Mouse (Mus musculus): ENCODE measurements at regions not wholly inside any gene's neighbourhood (a gene's known extent, or its start where the extent isn't known, plus 50 kb on each side); places are given as distances from the start of the nearest gene placed in this dataset.
A peak's percentile ranks its signal among the peaks of the same experiment; 100 is the strongest.

DNA sequence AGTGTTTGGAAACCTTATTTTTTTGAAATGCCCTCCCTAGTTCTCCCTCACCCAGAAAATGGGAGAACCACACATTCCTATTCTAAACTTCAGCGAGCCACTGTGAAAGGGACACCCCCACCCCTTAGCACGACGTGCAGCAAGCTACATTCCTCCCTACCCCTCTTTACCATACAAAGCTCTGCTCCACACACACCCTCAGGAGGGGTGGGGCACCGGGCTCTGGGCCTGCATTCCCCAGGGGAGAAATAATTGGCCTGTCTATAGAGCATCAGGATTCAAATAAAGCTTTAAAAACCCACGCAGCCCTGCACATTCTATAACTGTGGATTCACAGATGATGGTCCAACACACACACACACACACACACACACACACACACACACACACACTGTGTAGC lies 163.6 kb downstream of the H2al1j start:
- H3K27me3 ChIP-seq = no peaks in the 10 kb centered on the region; the same call in 1 of the 2 replicates
- no peak overlapping the region for H3K27ac ChIP-seq
- 30% methylated on average over 5 of the region's 5 CpGs for WGBS
- H3K4me2 ChIP-seq = no peak overlapping the region
- no peak overlapping the region for H3K9ac ChIP-seq
- no peak overlapping the region for H3K4me3 ChIP-seq
- H3K36me3 ChIP-seq = no peaks in the 10 kb centered on the region
- ATAC-seq (ENCODE audit: borderline replicate concordance, extremely low read depth, low FRiP score, low TSS enrichment) = peak; percentile 41; the same call in 1 of the 2 replicates
- H3K9me3 ChIP-seq = no peaks in the 10 kb centered on the region
- H3K4me1 ChIP-seq = peaks cover 38% of the 10 kb centered on the region

DNA sequence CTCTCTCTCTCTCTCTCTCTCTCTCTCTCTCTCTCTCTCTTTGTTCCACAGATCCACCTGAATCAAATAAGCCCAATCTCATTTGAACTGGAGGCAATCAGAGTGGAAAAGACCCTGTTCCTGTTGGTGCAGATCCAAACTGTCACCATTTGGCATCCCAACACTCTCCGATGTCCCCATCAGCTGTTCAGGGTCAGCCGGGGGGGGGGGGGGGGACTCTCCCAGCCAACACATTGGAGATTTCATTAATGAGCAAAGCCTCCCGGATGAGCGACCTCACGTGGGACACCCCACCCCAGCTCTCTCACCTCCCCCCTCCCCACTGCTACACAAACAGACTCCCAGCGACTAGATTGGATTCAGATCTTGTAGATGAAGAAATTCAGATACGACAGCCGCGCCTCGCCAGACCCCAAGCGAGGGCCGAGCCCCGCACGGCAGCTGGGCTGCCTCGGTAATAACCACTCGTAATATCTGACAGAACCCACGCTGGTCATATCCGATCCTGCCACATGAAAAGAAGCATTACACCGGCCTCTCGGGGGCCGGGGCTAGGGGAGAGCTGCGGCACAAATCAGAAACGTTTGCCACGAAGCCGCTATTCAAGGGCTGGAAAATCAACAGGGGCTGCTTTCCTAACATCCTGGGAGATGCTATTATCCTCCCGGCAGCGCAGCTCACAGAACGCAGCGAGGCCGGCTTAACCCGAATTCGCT lies 164.2 kb downstream of the H2al1j start:
- no peaks in the 10 kb centered on the region for H3K9me3 ChIP-seq
- ATAC-seq (ENCODE audit: borderline replicate concordance, extremely low read depth, low FRiP score, low TSS enrichment) = no peak
- H3K27ac ChIP-seq = no peak overlapping the region
- H3K4me2 ChIP-seq = peak overlapping the region; percentile 36
- WGBS = 25% methylated on average over 31 of the region's 32 CpGs
- H3K4me1 ChIP-seq = peaks cover 32% of the 10 kb centered on the region
- H3K4me3 ChIP-seq = no peak overlapping the region
- no peaks in the 10 kb centered on the region for H3K36me3 ChIP-seq
- no peak overlapping the region for H3K9ac ChIP-seq
- H3K27me3 ChIP-seq = no peaks in the 10 kb centered on the region; the same call in 1 of the 2 replicates

DNA sequence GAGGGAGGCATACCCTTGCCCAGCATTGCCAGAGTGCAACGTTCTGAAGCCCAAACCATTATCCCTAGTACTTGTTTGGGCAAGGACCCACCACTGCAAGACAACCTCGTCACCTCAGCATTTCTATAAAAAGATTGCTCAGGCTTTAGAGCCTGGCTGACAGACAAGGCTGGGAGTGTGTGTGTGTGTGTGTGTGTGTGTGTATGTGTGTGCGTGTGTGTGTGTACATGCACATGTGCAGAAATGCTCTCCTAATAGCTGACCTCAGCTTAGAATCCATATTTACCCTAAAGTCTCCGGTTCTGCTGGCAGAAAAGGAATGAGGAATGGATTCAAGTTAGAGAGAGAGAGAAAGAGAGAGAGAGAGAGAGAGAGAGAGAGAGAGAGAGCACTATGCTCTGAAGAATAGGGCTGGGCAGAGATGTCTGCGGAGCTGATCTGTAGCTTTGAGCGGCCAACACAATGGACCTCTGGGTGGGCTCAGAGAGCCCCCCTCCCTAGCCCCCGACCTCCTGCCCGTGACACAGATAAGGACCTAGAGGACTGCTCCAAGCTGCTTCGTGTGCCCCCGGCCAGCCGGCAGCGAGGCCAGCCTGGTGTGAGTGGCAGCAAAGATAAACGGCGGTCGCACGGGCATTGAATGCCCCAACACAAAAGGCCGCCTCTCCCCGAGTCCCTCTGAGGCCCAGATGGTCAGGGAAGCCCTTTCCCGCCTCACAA lies 166.1 kb downstream of the H2al1j start:
- peak; percentile 36; the same call in 1 of the 2 replicates for ATAC-seq (ENCODE audit: borderline replicate concordance, extremely low read depth, low FRiP score, low TSS enrichment)
- Histone ChIP-seq H3K4me3 (peak overlapping the region; percentile 20; the same call in 1 of the 2 replicates), H3K4me1 (peaks cover 24% of the 10 kb centered on the region), H3K4me2 (peak overlapping the region; percentile 54), H3K27ac (peak overlapping the region; percentile 81), H3K27me3 (no peaks in the 10 kb centered on the region; the same call in 1 of the 2 replicates), H3K9ac (no peak overlapping the region), H3K9me3 (no peaks in the 10 kb centered on the region), H3K36me3 (no peaks in the 10 kb centered on the region)
- 18% methylated on average over 19 of the region's 19 CpGs for WGBS

DNA sequence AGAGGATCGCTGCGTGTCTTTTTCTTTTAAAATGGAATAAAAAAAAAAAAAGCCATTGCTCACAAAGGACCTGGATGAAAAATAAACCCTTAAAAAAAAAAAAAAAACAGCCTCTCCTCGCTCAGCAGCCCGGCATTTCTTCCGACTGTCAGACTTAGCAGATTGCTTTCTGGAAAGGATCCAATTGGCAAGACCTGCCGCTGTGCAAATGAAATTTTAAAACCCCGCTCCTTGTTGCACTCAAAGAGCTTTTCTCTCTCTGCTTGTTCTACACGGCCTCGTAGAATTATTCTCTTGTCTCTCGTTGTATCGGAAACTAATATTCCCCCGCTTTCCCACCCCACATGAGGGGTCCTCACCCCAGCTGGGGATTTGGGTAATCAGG lies 166.6 kb downstream of the H2al1j start:
- no peak for ATAC-seq (ENCODE audit: borderline replicate concordance, extremely low read depth, low FRiP score, low TSS enrichment)

DNA sequence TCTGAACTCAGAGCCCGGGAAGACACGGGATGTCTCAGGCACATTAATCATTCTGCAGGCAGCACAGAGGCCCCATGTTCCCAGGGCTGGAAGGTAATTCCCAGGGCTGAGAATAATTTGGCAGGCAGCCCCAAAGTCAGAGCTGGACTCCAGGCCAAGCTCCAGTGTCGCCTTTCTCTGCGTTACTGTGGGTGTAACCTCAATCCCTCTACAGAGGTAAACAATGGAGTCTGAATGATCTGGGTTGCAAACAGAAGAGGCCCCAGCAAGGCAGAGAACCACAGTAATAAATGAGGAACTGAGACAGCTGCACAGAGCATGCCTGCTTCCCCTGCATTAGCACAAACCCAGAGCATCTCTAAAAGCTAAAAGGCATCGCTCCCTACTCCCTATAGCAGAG lies 184.8 kb downstream of the H2al1j start:
- 51% methylated on average over 5 of the region's 5 CpGs for WGBS
- peak; percentile 23; the same call in 1 of the 2 replicates for ATAC-seq (ENCODE audit: borderline replicate concordance, extremely low read depth, low FRiP score, low TSS enrichment)
- no peak overlapping the region for H3K9ac ChIP-seq
- no peak overlapping the region for H3K4me3 ChIP-seq
- H3K27me3 ChIP-seq = no peaks in the 10 kb centered on the region; the same call in 1 of the 2 replicates
- no peak overlapping the region for H3K4me2 ChIP-seq
- H3K9me3 ChIP-seq = no peaks in the 10 kb centered on the region
- H3K4me1 ChIP-seq = no peaks in the 10 kb centered on the region
- H3K27ac ChIP-seq = no peak overlapping the region
- no peaks in the 10 kb centered on the region for H3K36me3 ChIP-seq

More for the DNA sequence above, 166.6 kb downstream of the H2al1j start:
- H3K4me1 ChIP-seq = peaks cover 24% of the 10 kb centered on the region
- no peaks in the 10 kb centered on the region for H3K36me3 ChIP-seq
- H3K4me3 ChIP-seq = peak overlapping the region; percentile 20; the same call in 1 of the 2 replicates
- H3K9ac ChIP-seq = no peak overlapping the region
- peak overlapping the region; percentile 81 for H3K27ac ChIP-seq
- H3K9me3 ChIP-seq = no peaks in the 10 kb centered on the region
- WGBS = 21% methylated on average over 12 of the region's 12 CpGs
- no peaks in the 10 kb centered on the region; the same call in 1 of the 2 replicates for H3K27me3 ChIP-seq
- H3K4me2 ChIP-seq = peak overlapping the region; percentile 54

DNA sequence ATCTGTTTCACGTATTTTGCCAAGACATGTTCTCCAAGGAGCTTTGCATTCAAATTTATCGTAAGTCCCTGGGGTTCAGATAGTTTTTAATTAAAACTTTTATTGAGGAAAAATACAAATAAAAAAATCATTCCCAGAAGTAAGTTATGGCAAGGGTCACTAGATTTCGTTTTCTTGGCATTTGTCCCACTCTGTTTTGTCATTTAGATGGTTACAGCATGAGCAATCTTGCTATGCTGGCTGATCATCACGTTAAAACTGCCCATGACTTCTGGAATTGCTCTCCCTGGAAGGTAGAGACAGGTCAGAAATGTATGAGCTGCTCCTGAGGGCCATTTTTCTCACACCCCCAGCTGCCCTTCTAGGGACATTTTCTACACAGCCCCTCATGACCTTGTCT lies 185.3 kb downstream of the H2al1j start:
- H3K4me3 ChIP-seq = no peak overlapping the region
- H3K36me3 ChIP-seq = no peaks in the 10 kb centered on the region
- no peaks in the 10 kb centered on the region; the same call in 1 of the 2 replicates for H3K27me3 ChIP-seq
- H3K9me3 ChIP-seq = no peaks in the 10 kb centered on the region
- H3K9ac ChIP-seq = no peak overlapping the region
- H3K4me1 ChIP-seq = no peaks in the 10 kb centered on the region
- 46% methylated on average over 4 of the region's 4 CpGs for WGBS
- H3K27ac ChIP-seq = no peak overlapping the region
- no peak for ATAC-seq (ENCODE audit: borderline replicate concordance, extremely low read depth, low FRiP score, low TSS enrichment)
- no peak overlapping the region for H3K4me2 ChIP-seq

DNA sequence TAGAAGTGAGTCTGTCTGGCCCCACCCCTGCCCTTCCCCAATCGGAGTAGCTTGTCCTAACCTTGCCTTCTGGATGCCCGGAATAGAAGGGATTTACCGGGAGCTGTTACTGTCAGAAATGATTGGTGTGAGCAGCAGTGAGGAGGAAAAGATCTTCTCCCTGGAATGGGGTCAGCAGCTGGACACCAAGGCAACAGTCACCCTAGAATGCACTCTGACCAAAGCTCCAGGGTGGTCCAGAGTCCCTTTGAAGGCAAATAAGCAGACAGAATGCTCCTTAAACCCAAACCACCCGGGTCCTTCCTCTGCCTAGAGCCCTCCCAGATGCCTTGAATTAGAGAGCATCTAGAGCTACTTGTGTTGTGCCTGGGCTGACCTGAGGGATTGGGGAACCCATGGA lies 196.2 kb downstream of the H2al1j start:
- 38% methylated on average over 4 of the region's 4 CpGs for whole genome bisulfite sequencing

DNA sequence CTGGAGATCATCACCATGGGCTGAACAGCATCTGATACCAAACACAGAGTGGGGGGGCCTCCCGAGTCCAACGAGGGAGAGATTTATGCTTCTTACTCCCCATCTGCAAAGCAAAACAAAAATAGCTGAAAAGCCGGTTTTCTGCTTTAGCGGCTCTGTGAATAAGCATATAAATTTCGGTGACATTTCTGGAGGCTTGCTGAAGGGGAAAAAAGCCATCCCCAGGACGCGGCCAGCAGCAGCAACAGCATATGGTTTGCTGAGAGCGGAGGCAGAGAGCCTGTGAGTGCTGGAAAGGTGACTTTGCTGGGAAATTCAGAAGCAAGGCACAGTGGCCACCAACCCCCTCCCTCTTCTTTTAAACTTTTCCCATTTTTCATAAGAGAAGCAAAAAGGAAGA lies 197.7 kb downstream of the H2al1j start:
- Histone ChIP-seq H3K27ac (no peak overlapping the region), H3K4me3 (no peak overlapping the region), H3K4me2 (no peak overlapping the region), H3K27me3 (0 out of 2 replicates have a peak, but pooled peaks cover 2% of the 10 kb centered on the region), H3K9ac (no peak overlapping the region), H3K36me3 (no peaks in the 10 kb centered on the region), H3K4me1 (no peaks in the 10 kb centered on the region), H3K9me3 (no peaks in the 10 kb centered on the region)
- WGBS = 59% methylated on average over 8 of the region's 8 CpGs
- no peak for ATAC-seq (ENCODE audit: borderline replicate concordance, extremely low read depth, low FRiP score, low TSS enrichment)

More for the DNA sequence above, 196.2 kb downstream of the H2al1j start:
- Histone ChIP-seq H3K4me2 (no peak overlapping the region), H3K4me3 (no peak overlapping the region), H3K36me3 (no peaks in the 10 kb centered on the region), H3K27me3 (0 out of 2 replicates have a peak, but pooled peaks cover 3% of the 10 kb centered on the region), H3K27ac (no peak overlapping the region), H3K9me3 (no peaks in the 10 kb centered on the region), H3K4me1 (no peaks in the 10 kb centered on the region), H3K9ac (no peak overlapping the region)
- ATAC-seq (ENCODE audit: borderline replicate concordance, extremely low read depth, low FRiP score, low TSS enrichment) = no peak

DNA sequence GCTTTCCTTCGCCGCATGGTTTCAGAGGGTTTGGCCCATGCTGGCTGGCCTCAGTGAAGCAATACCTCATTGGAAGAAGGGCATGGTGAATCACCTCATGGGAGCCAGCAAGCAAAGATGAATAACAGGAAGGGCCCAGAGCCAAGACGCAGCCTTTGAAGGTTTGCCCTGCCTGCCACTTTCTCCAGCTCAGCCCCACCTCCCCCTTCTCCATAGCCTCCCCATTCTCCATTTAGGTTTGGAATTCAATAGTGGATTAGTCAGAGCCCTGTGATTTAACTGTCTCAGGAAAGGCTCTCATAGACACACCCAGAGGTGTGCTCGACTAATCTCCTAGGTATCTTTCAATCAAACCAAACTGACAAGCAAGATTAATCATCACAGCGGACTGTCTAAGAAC lies 201.0 kb downstream of the H2al1j start:
- Histone ChIP-seq H3K9ac (no peak overlapping the region), H3K4me2 (no peak overlapping the region), H3K4me1 (no peaks in the 10 kb centered on the region), H3K36me3 (no peaks in the 10 kb centered on the region), H3K4me3 (no peak overlapping the region), H3K9me3 (no peaks in the 10 kb centered on the region), H3K27me3 (0 out of 2 replicates have a peak, but pooled peaks cover 2% of the 10 kb centered on the region), H3K27ac (no peak overlapping the region)
- 71% methylated on average over 5 of the region's 5 CpGs for WGBS
- no peak for ATAC-seq (ENCODE audit: borderline replicate concordance, extremely low read depth, low FRiP score, low TSS enrichment)

DNA sequence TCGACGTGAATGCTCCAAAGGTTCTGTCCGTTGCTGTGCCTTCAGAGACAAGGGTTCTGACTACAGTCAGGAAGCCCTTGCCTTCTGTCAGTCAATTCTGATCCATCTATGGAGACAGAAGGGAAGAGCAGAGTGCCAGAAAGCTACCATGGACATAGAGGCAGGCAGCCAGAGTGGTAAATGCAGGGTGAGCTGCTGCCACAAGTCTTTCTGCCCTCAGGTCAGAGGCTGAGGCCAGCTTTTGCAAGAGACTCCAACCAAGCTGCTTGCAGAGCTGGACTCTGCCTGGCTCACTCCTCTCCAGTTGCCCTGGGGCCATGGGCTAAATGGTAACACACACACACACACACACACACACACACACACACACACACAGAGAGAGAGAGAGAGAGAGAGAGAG lies 201.6 kb downstream of the H2al1j start:
- WGBS = 75% methylated on average over 3 of the region's 3 CpGs
- Histone ChIP-seq H3K36me3 (no peaks in the 10 kb centered on the region), H3K4me2 (no peak overlapping the region), H3K27ac (no peak overlapping the region), H3K9me3 (no peaks in the 10 kb centered on the region), H3K4me1 (no peaks in the 10 kb centered on the region), H3K4me3 (no peak overlapping the region), H3K27me3 (0 out of 2 replicates have a peak, but pooled peaks cover 2% of the 10 kb centered on the region), H3K9ac (no peak overlapping the region)
- no peak for ATAC-seq (ENCODE audit: borderline replicate concordance, extremely low read depth, low FRiP score, low TSS enrichment)

DNA sequence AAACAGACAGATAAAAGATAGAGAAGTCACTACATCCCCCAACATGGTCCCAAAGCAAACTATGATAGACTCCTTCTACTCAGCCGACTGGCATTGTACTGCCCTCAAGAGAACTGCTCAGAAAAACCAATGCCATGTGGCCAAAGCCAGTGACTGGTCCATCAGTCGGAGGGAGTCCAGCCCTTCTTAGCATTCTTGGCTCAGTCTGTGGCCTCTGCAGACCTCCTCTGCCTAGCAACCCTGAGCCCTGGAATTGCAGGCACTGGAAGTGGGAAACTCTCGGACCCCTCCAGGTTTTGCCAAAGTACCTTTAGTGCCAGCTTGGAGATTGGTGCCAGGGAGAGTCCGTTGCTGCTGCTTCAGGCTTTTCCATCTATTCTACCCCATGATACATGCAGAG lies 205.2 kb downstream of the H2al1j start:
- Histone ChIP-seq H3K4me3 (no peak overlapping the region), H3K36me3 (no peaks in the 10 kb centered on the region), H3K4me1 (no peaks in the 10 kb centered on the region), H3K9me3 (no peaks in the 10 kb centered on the region), H3K27ac (no peak overlapping the region), H3K9ac (no peak overlapping the region), H3K27me3 (0 out of 2 replicates have a peak, but pooled peaks cover 2% of the 10 kb centered on the region), H3K4me2 (no peak overlapping the region)
- ATAC-seq (ENCODE audit: borderline replicate concordance, extremely low read depth, low FRiP score, low TSS enrichment) = no peak
- 82% methylated on average over 4 of the region's 4 CpGs for WGBS

DNA sequence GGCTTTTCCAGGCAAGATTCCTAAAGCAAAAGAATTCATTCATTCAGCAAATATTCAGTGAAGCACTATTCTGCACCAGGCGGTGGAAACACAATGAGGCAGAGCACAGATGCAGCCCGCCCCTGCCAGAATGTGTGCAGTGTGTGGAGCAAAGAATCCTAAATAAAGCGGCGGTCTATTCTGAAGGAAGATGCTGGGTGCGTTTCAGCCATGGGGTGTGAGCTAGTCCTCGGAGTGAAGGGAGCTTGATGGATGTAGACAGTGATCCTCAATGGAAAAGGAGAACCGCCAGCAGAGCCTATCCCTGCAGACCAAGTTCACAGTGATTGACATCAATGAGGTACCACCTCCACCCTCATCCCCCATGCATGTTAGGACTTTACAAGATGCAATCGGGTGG lies 206.2 kb downstream of the H2al1j start:
- H3K4me1 ChIP-seq = no peaks in the 10 kb centered on the region
- H3K27me3 ChIP-seq = 0 out of 2 replicates have a peak, but pooled peaks cover 2% of the 10 kb centered on the region
- no peak for ATAC-seq (ENCODE audit: borderline replicate concordance, extremely low read depth, low FRiP score, low TSS enrichment)
- no peaks in the 10 kb centered on the region for H3K36me3 ChIP-seq
- H3K9me3 ChIP-seq = no peaks in the 10 kb centered on the region
- no peak overlapping the region for H3K4me2 ChIP-seq
- no peak overlapping the region for H3K9ac ChIP-seq
- 75% methylated on average over 8 of the region's 8 CpGs for WGBS
- H3K27ac ChIP-seq = no peak overlapping the region
- no peak overlapping the region for H3K4me3 ChIP-seq

Measured in lung, embryonic 15.5 days (tissue).